Mouse (Mus musculus) kidney, postnatal 36 days (tissue): ENCODE measurements around the gene Bcl2l12.

ENCODE experiments used
- DNase-seq, 2 experiments: peaks; one replicate each; pipeline ENCODE4 v3.0.0; 2021 to 2022; ENCODE audit warnings: mixed read lengths in 2 of 2

Gene Bcl2l12

DNA sequence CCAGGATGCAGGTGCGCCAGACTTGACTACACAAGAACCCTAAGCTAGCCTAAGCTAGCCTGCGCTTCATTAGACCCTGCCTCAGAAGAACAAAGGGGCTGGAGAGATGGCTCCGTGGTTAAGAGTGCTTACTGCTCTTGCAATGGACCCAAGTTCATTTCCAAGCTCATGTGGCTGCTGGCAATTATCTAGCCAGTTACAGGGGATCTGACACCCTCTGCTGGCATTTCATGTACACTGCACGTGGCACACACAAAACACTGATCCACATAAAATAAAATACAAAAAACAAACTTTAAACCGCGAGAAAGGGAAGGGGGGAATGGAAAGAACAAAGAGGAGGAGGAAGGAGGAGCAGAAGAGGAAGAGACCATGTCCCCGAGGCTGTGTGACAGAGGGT is 40.3 kb downstream of the Bcl2l12 start:
- DNase-seq, result peak; percentile 65 to 76

DNA sequence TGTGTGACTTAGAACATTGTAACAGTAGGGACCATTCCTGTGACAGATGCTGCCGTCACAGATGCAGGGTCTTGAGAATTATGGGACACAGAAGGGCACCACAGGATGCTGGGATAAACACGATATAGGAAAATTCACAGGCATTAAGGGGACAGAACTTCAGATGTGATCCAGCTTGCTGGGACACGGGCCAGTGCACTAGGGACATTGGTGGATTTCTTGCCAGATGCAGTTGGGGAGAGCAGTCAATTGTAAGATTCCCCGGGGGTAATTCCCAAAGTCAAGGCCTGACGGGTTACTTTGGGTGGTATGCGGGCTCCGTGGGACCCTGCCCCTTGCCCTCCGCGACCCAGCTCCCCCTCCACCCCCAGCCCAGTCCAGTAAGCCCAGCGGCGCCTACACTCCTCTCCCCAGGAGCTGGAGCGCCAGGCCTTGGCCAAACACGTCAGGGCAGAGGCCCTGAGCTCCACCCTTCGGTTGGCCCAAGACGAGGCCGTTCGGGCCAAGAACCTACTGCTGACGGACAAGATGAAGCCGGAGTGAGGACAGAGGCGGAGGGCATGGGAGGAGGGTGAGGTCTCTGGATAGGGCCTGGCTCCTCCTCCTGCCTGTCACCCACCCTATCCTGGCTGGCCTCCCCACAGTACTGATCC is 41.2 kb downstream of the Bcl2l12 start:
- no peak for DNase-seq

DNA sequence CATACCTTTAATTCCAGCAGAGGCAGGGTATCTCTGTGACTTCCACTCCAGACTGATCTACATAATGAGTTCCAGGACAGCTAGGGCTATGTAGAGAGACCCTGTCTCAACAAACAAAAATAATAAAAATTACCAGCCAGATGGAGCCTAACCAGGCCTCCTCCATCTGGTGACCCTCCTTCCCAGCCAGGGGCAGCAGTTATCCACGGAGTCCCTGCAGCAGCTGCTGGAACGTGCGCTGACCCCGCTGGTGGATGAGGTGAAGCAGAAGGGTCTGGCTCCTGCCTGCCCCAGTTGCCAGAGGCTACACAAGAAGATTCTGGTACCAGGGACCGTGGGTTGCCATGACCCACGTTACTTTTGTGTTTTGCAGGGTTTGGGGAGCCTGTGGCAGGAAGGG is 42.2 kb downstream of the Bcl2l12 start:
- DNase-seq, result no peak

DNA sequence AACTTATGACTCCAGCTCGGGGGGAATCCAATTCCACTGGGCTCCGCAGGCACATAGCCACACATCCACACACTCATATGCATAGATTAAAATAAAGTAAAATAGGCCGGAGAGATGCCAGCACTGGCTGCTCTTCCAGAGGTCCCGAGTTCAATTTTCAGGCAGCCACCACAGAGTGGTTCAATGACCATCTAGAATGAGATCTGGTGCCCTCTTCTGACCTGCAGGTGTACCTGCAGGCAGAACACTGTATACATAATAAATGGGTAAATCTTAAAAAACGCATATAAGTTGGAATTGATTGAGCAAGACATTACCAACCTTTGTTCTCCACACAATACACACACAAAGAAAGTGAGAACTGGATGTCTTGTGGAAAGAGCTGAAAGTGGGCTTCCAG is 42.9 kb downstream of the Bcl2l12 start:
- peak; percentile 12 to 39 for DNase-seq

DNA sequence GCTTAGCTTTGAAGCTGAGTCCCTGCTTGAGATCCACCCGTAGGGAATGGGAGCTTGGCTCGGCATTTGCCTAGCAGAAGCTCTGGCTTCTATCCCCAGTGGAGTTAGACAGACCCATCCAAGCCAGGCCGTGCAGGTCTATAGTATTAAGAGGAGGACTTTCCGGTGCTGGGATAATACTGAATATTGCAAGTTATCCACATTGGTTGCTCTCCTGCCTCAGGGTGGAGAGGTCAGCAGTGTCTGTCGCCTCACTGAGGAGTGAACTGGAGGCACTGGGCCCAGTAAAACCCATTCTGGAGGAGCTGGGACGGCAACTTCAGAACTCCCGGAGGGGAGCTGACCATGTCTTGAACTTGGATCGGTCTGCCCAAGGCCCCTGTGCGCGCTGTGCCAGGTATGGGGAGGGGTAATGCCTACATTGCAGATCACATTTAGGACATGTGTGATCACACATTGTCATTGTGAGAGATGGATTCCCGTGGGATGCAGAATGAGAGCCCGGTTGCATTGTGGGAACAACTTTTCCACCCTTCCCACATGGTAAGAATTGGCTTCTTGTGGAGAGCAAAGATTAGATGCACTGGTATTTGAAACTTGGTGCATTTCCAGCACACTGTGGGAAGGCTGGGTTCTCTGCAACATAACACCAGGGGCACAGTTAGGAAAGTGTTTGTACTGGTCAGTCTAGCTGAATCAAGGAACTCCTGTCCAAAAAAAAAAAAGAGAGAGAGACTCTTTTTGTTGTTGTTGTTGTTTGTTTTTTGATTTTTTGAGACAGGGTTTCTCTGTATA is 44.2 kb downstream of the Bcl2l12 start:
- DNase-seq, result no peak

DNA sequence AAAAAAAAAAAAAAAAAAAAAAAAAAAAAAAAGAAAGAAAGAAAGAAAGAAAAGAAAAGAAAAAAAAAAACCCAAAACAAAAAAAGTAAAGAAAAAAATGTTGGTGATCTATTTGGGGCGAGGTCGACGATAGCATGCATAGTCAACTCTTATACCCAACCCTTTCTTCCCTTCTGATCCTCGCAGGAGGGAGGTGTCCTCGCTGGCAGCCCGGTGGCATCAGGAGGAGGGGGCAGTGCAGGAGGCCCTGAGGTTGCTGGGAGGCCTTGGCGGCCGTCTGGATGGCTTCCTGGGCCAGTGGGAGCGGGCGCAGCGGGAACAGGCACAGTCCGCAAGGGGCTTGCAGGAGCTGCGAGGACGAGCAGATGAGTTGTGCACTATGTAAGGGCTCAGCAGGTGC is 45.0 kb downstream of the Bcl2l12 start:
- DNase-seq, result no peak

DNA sequence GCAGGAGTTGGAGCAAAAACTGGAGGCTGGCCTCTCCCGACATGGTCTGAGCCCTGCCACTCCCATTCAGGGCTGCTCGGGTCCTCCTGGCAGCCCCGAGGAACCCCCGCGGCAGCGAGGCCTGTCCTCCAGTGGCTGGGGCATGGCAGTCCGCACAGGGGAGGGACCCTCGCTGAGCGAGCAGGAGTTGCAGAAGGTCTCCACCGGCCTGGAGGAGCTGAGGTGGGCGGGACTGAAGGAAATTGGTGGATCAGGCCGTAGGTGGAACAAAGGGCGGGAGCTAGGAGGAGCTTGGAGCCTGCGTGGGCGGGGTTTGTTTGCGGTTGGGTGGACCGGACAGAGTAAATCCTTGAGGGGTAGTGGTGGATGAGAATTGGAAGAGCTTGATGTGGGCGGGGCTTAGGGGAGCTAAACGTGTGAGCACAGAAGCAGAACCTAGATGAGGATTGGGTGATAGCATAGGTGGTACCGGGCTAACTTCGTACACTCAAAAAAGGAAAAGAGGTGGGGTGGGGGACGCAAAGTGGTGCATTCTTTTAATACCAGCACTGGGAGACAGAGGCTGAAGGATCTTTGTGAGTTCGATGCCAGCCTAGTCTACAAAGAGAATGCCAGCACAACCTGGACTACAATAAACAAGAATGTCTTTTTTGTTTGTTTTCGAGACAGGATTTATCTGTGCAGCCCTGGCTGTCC is 45.8 kb downstream of the Bcl2l12 start:
- peak; percentile 97 for DNase-seq

DNA sequence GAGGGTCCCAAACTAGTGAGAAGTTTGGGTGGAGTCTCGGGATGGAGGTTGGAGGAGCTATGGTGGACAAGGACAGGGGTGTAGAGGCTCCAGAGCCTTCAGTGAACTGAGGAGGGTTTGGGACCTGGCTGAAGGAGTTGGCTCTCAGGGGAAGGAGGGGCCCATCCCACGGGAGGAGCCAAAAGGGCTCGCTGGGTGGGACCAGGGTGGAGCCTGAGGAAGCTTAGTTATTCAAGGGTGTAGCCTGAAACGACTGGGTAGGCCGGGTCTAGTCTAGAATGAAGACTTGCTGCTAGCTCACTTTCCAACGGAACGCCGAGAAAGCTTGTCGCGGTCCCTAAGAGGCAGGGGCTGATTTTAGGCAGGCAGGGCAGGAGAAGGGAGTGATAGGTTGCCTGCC is 46.6 kb downstream of the Bcl2l12 start:
- peak; percentile 87 for DNase-seq

DNA sequence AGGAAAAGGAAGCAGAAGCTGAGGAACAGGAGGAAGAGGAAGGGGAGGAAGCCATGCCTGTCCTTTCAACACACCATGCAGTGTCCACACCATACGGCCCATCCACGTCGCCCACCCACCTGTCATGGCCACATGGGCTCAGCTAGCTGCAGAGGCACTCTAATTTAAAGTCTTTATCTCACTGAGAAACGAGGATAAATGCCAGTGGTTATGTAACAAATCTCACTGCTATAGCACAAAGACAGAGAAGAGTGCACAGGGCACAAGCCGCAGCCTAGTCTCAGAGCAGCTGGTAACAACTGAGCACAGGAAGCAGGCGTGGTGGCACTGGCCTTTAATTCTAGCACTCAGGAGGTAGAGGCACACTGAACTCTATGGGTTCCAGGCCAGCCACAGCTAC is 48.6 kb downstream of the Bcl2l12 start:
- no peak for DNase-seq

DNA sequence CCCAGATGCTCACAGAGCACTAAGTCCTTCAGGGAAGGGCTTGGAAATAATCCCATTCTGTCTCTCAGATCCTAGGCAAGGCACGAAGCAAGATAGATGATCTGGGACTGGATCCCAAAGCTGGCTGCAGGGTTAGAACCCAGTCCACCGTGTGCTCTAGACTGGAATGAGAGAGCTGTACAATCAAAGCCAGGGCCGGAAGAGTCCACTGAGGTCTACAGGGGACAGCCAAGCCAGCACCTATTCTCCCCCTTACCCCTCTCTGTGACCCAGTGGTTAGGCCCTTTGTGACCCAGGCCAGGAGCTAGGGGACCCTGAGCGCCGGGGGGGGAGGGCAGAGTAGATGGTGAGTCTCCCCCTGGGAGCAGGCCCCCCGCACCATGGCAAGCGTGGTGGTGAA is 55.6 kb downstream of the Bcl2l12 start, which contains the start of gene Tsks:
TSS of gene Tsks (plus strand) at position 301 of the 400 bp plus-strand sequence.
- no peak for DNase-seq
